Mouse (Mus musculus) stomach, embryonic 16.5 days (tissue): ENCODE measurements at regions not wholly inside any gene's neighbourhood (a gene's known extent, or its start where the extent isn't known, plus 50 kb on each side); places are given as distances from the start of the nearest gene placed in this dataset.

Source experiments
- ATAC-seq: fragments of 200-750 bp; cut with Nextera tagmentation; 2 replicates; pipeline ENCODE4 v1.8.0; 2017; ENCODE audit warnings: moderate number of reproducible peaks, moderate TSS enrichment; ENCODE audit not compliant: insufficient read depth, low FRiP score
- H3K27ac ChIP-seq: fragments of 300-500 bp; sonication (generic); 2 replicates; pipeline ENCODE4 v1.5.1; 2014; ENCODE audit warnings: low read length
- H3K27me3 ChIP-seq: fragments of 300-500 bp; sonication (generic); 2 replicates; pipeline ENCODE4 v1.6.1; 2014; ENCODE audit warnings: low read length, control low read depth, mixed read lengths; ENCODE audit not compliant: control insufficient read depth, insufficient read depth
- H3K36me3 ChIP-seq: fragments of 300-500 bp; sonication (generic); 2 replicates; pipeline ENCODE4 v1.6.1; 2014; ENCODE audit warnings: low read length; ENCODE audit not compliant: control insufficient read depth, insufficient read depth
- H3K4me1 ChIP-seq: fragments of 300-500 bp; sonication (generic); 2 replicates; pipeline ENCODE4 v1.6.1; 2014; ENCODE audit warnings: low read length, control low read depth, mixed read lengths; ENCODE audit not compliant: control insufficient read depth, insufficient read depth
- H3K4me2 ChIP-seq: fragments of 300-500 bp; sonication (generic); 2 replicates; pipeline ENCODE4 v1.6.1; 2014; ENCODE audit warnings: low read depth, low read length, mixed read lengths
- H3K4me3 ChIP-seq: fragments of 300-500 bp; sonication (generic); replicated peaks from 2 replicates; pipeline ENCODE4 v1.5.1; 2014; ENCODE audit warnings: mild to moderate bottlenecking, low read length
- H3K9ac ChIP-seq: fragments of 300-500 bp; sonication (generic); 2 replicates; pipeline ENCODE4 v1.6.1; 2014; ENCODE audit warnings: low read length
- H3K9me3 ChIP-seq: fragments of 300-500 bp; sonication (generic); replicated peaks from 2 replicates; pipeline ENCODE4 v1.6.1; 2016; ENCODE audit warnings: low read length, control low read depth; ENCODE audit not compliant: control insufficient read depth
- WGBS: fragments of 180-500 bp; shearing (Covaris S2); extraction: QIAGEN DNeasy Blood & Tissue Kit; methylation state at CpG from one replicate; pipeline ENCODE4 v1.1.7; 2014; 5-methylcytosine and 5-hydroxymethylcytosine counted together

GRCm38 (mm10) chr10:126470838-126471491 is 430.2 kb downstream of the Atp23 start:
- no peaks in the 10 kb centered on the region for H3K9me3 ChIP-seq
- H3K36me3 ChIP-seq: no peaks in the 10 kb centered on the region
- WGBS: 48% methylated on average over 4 of the region's 4 CpGs
- no peak overlapping the region for H3K4me2 ChIP-seq
- no peak for ATAC-seq
- H3K27ac ChIP-seq: no peak overlapping the region
- H3K9ac ChIP-seq: no peak overlapping the region
- no peak overlapping the region for H3K4me3 ChIP-seq
- no peaks in the 10 kb centered on the region for H3K27me3 ChIP-seq
- H3K4me1 ChIP-seq: no peaks in the 10 kb centered on the region

GRCm38 (mm10) chr10:126462770-126463169 is 438.4 kb downstream of the Atp23 start:
- WGBS: 68% methylated on average over 1 of the region's 1 CpGs

GRCm38 (mm10) chr10:126458523-126458922 is 442.6 kb downstream of the Atp23 start:
- Histone ChIP-seq H3K4me3 (no peak overlapping the region), H3K4me1 (no peaks in the 10 kb centered on the region), H3K9ac (no peak overlapping the region), H3K27me3 (no peaks in the 10 kb centered on the region), H3K9me3 (no peaks in the 10 kb centered on the region), H3K27ac (no peak overlapping the region), H3K4me2 (no peak overlapping the region), H3K36me3 (no peaks in the 10 kb centered on the region)
- 69% methylated on average over 5 of the region's 5 CpGs for WGBS
- no peak for ATAC-seq

More at GRCm38 (mm10) chr10:126462770-126463169, 438.4 kb downstream of the Atp23 start:
- Histone ChIP-seq H3K36me3 (no peaks in the 10 kb centered on the region), H3K27ac (no peak overlapping the region), H3K27me3 (no peaks in the 10 kb centered on the region), H3K9ac (no peak overlapping the region), H3K4me1 (no peaks in the 10 kb centered on the region), H3K4me2 (no peak overlapping the region), H3K4me3 (no peak overlapping the region), H3K9me3 (no peaks in the 10 kb centered on the region)
- ATAC-seq: no peak

DNA sequence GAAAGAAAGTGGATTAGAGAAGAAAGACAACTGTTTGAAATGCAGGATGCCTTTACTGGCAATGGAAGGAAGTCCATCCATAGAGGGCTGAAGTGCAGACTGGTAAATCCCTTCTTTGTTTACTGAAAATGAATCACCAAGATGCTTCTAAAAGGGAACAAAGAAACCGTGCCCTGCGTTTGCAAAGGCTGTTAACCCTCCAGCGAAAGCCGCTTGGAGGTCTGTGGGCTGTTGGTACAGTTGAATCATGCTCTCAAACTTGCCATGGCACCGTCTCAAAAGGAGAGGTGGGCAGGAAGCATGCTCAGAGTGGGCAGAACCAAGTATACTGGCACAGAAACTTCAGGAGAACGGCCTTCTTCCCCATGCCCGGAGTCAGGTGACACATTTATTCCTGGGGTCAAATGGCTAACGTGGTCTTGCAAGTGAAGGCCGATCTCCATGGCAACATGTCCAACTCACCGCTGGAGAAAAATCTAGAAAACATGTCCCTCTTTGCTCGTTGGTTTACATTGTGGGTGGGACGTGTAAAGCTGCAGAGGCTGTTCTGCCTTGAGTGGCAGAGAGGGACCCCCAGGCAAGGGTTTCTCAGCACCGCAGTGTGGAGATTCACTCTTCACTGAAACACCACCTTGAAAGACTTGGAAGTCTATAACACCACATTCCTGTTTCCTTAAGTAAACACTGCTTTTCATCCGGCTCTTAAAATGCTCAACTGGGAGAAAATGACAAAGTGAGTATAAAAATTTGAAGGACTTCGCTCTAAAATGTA is 448.2 kb downstream of the Atp23 start:
- no peak for ATAC-seq
- Histone ChIP-seq H3K27ac (peak overlapping the region; percentile 39), H3K4me3 (no peak overlapping the region), H3K27me3 (no peaks in the 10 kb centered on the region), H3K9me3 (no peaks in the 10 kb centered on the region), H3K4me2 (no peak overlapping the region), H3K4me1 (no peaks in the 10 kb centered on the region), H3K36me3 (no peaks in the 10 kb centered on the region), H3K9ac (no peak overlapping the region)
- WGBS: 61% methylated on average over 15 of the region's 15 CpGs

GRCm38 (mm10) chr10:126452057-126452622 is 449.0 kb downstream of the Atp23 start:
- Histone ChIP-seq H3K4me3 (no peak overlapping the region), H3K27me3 (no peaks in the 10 kb centered on the region), H3K36me3 (no peaks in the 10 kb centered on the region), H3K27ac (peak overlapping the region; percentile 4; the same call in 1 of the 2 replicates), H3K4me2 (no peak overlapping the region), H3K9me3 (no peaks in the 10 kb centered on the region), H3K4me1 (no peaks in the 10 kb centered on the region), H3K9ac (no peak overlapping the region)
- no peak for ATAC-seq
- 79% methylated on average over 10 of the region's 10 CpGs for WGBS

DNA sequence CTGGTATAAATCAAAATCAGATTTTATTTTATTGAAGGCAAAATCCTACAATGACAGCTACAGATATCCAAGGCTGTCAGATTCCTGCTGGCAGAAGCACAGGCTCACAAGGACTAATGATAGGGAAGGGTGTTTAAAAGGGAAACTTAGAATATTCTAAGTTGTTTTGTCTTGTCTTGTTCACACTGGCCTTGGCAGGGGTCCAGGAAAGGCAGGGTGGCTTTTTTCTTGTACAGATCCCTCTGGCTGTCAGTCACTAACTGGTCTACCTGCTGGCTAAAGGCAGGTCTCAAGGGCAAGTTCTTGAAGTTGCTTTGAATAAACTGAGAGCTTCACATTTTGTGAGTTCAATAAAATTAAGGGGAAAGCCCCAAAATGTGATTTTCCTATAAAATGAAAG is 465.3 kb downstream of the Lrig3 start:
- Histone ChIP-seq H3K27ac (no peak overlapping the region), H3K9me3 (no peaks in the 10 kb centered on the region), H3K4me2 (no peak overlapping the region), H3K4me3 (no peak overlapping the region), H3K27me3 (no peaks in the 10 kb centered on the region), H3K36me3 (no peaks in the 10 kb centered on the region), H3K9ac (no peak overlapping the region), H3K4me1 (no peaks in the 10 kb centered on the region)
- no peak for ATAC-seq

GRCm38 (mm10) chr10:126430346-126430745 is 464.4 kb downstream of the Lrig3 start:
- no peak overlapping the region for H3K27ac ChIP-seq
- no peaks in the 10 kb centered on the region for H3K36me3 ChIP-seq
- no peak overlapping the region for H3K4me2 ChIP-seq
- 86% methylated on average over 8 of the region's 8 CpGs for WGBS
- H3K4me3 ChIP-seq: no peak overlapping the region
- H3K4me1 ChIP-seq: no peaks in the 10 kb centered on the region
- ATAC-seq: no peak
- no peaks in the 10 kb centered on the region for H3K27me3 ChIP-seq
- H3K9me3 ChIP-seq: no peaks in the 10 kb centered on the region
- H3K9ac ChIP-seq: no peak overlapping the region

- 67% methylated on average over 1 of the region's 1 CpGs for WGBS
- Histone ChIP-seq H3K27me3 (no peaks in the 10 kb centered on the region), H3K9me3 (no peaks in the 10 kb centered on the region), H3K9ac (no peak overlapping the region), H3K4me2 (no peak overlapping the region), H3K27ac (no peak overlapping the region), H3K36me3 (no peaks in the 10 kb centered on the region), H3K4me1 (no peaks in the 10 kb centered on the region), H3K4me3 (no peak overlapping the region)
- ATAC-seq: no peak
These were observed 463.5 kb downstream of the Lrig3 start for GRCm38 (mm10) chr10:126429502-126429901.

GRCm38 (mm10) chr10:126422066-126422465 is 456.1 kb downstream of the Lrig3 start:
- Histone ChIP-seq H3K27ac (no peak overlapping the region), H3K4me2 (no peak overlapping the region), H3K4me3 (no peak overlapping the region), H3K9me3 (no peaks in the 10 kb centered on the region), H3K4me1 (no peaks in the 10 kb centered on the region), H3K9ac (no peak overlapping the region), H3K36me3 (no peaks in the 10 kb centered on the region), H3K27me3 (no peaks in the 10 kb centered on the region)
- WGBS: 43% methylated on average over 6 of the region's 6 CpGs
- no peak for ATAC-seq
